Mouse (Mus musculus) T-helper 2 cell (primary cell): Measurements from ENCODE around the gene Slc5a10.

Experiments
- in situ Hi-C: fragments of 300-600 bp; cut with MboI, MseI; formaldehyde crosslinking; loops from one replicate; pipeline ENCODE4 v1.15.1; 2025; ENCODE audit warnings: high pct_unique_total_duplicates

Gene Slc5a10

DNA sequence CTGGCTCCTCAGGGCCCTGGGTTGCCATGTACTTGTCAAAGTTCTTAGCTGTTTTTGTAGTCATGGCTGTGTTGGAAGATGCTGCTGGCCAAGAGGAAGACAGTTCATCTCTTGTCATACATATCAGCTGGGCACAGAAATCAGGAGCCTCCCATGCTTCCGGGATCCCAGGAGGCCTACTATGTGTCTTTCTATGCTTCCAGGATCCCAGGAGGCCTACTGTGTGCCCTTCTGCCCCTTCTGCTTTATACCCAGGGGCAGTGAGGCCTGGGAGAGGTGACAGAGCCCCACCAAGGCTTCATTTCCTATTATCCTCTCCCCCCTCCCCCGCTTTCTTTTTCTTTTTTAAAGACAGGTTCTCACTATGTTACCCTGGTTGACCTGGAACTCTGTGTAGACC lies 15.0 kb downstream of the Slc5a10 start:
- in situ Hi-C loops = no loop called here

DNA sequence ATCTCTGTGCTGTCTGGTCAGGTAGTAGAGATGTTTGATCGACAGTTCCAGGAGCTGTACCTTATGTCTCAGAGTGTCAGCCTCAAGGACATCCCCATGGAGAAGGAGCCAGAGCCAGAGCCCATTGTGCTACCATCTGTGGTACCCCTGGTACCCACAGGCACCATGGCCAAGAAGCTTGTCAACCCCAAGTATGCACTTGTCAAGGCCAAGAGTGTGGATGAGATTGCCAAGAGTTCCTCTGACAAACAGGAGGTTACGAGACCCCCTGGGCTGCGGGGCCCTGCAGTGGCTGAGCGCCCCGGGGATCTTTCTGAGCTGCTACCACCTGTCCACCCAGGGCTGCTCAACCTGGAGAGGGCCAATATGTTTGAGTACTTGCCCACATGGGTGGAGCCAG lies 18.1 kb downstream of the Slc5a10 start:
- in situ Hi-C loops = no loop called here

DNA sequence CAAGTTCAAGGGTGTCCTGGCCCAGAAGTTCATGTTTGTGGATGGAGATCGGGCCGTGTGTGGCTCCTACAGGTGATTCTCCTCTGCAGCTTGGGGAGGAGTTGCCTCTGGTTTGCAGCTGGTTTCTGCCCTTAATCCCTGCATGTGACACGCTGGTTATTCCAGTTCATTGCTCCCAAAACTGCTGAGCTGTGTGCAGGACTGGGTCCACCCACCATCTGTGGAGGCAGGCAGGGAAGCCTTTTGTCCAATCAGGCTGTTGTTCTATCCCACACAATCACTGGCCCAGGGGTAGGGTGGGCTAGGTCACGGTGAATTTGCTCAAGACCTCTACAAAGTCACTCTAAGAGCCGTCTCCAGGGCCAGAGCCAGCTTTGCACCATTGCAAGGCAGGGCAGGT lies 18.9 kb downstream of the Slc5a10 start:
- in situ Hi-C loops = no loop called here

DNA sequence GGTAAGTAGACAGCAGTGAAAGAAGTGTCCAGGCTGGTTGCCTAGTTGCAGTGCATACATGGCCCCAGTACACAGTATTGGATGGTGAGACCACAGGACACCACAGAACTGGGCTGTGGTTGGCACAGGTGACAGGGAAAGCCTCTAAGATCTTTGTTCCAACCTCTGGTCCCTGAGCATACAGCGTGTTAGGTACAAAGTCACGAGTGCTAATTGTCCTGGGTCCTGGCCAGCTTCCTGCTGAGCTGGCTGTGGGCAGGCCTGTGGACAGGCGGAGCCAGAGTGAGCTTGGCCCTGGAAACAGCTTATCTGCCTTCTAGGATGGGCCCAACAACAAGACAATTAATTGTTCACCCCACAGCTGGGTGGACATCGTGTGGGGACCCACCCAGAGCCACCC lies 20.7 kb downstream of the Slc5a10 start:
- in situ Hi-C loops = loop anchor here (10.0 kb wide), 1 partner anchor 1095 kb away; no protein-coding TSS in a partner anchor

DNA sequence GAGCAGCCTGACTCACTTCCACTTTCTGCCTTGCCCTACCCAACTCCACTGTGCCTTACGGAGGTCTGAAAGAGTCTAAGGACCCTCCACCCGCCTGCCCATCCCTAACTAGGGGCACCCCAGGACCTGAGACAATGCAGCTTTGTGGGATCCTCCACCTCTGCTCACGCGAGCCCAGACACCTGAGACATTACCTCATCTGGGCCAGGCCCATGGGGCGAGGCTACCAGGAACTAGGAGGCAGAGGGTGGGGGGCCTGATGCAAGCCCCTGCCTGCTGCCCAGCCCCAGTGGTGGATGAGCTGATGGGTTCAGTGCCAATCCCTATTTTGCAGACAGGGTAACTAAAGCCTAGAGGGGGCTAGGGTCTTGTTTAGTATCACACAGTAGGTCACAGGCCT lies 21.2 kb downstream of the Slc5a10 start:
- in situ Hi-C loops = loop anchor here (10.0 kb wide), 1 partner anchor 1095 kb away; no protein-coding TSS in a partner anchor

DNA sequence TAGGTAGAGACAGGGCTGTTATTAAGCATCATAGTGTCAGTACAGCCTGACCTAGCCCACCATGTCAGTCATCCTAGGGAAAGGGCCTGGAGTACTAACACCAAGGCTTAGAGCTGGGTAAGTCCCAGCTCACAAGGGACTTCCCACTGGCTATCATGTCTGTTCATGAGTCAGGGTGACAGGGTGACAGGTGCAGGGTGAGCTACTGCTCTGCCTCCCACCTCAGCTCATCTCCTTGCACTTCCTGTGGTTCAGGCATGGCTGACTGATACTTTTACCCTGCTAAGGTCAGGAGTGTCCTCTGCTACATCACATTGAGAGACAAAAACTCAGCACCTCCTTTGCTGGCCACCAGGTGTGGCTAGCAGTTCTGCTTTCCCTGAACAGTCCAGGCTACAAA lies 21.8 kb downstream of the Slc5a10 start:
- in situ Hi-C loops = loop anchor here (10.0 kb wide), 1 partner anchor 1096 kb away; no protein-coding TSS in a partner anchor

DNA sequence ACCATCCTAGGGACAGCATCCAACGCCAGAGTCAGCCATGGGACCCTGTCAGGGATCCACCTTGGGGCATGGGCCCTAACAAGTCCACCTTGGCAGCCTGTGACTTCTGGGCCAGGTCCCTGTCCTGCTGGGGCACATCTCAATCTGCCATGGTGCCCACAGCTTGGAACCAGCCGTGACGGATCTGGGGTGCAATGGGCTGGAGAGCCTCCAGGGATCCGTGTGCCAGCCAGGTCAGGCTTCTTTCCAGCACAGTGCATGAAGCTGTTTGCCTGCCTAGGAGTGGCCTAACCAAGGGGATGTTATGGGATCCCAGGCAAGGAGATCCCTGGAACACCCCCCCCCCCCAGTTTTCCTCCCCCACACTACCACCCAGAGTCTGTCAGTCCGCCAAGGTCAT lies 27.6 kb downstream of the Slc5a10 start:
- in situ Hi-C loops = loop anchor here (10.0 kb wide), 1 partner anchor 1102 kb away; no protein-coding TSS in a partner anchor

DNA sequence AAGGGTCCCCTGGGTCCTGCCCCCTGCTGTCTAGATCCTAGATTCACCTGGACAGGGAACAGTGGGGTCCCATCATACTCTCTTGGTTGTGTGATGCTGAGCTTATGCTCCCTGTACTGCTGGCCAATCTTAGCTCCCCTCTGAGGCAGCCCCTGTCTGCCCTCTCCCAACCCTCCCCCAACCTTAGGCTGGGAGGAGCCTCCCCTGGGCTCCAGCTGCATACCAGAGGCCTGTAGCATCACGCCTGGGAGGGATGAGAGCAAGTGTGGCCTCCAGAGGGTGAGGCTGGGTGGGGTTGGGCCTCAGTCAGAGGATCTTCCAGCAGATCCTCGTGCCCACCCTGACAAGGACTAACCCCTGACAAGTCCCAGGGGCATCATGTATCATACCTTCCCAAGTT lies 33.0 kb downstream of the Slc5a10 start:
- in situ Hi-C loops = loop anchor here (10.0 kb wide), 1 partner anchor 397 kb away; no protein-coding TSS in a partner anchor

DNA sequence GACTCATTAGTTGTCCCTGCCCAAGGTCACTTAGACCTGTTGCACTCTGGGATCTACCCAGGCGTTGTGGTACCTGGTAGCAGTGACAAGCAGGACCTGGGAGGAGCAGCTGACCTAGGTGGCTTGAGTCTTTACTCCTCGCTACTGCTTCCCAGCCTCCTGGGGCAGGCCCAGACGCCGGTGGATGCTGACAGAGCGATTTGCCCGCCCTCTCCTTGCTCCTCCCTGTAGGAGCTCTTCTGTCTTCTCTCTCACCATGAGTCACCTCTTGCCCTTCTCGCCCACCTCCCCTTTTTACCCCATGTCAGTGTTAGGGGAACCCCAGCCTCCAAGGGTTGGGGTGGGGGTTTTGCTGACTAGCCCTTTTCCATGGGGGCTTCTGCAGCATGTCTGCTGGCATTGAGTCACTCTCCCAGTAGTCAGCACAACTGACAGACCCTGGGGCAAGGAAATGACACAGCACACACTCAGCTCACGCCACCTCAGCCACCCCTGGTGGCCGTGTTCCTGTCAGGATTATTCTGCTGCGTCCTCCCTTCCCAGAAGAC lies 33.6 kb downstream of the Slc5a10 start:
- in situ Hi-C loops = loop anchor here (10.0 kb wide), 1 partner anchor 398 kb away; no protein-coding TSS in a partner anchor

DNA sequence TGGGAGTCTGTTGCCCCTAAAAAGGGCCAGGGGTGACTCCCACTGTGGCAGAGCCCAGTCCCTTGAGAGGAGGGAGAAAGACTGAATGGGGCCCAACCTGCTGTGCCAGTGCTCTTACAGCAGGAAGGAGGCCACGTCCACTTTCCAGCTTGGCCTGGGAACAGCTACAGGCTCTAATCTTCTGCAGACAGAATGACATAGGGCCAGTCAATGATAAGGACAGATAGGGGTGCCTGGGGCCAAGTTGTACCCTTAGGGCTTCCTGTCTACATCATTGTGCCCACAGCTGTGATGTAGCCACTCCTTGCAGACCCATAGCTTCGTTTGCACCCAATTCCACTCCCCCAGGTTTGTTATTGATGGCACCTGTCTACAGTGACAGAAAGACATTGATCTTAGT lies 34.5 kb downstream of the Slc5a10 start:
- in situ Hi-C loops = loop anchor here (10.0 kb wide), 1 partner anchor 399 kb away; no protein-coding TSS in a partner anchor

DNA sequence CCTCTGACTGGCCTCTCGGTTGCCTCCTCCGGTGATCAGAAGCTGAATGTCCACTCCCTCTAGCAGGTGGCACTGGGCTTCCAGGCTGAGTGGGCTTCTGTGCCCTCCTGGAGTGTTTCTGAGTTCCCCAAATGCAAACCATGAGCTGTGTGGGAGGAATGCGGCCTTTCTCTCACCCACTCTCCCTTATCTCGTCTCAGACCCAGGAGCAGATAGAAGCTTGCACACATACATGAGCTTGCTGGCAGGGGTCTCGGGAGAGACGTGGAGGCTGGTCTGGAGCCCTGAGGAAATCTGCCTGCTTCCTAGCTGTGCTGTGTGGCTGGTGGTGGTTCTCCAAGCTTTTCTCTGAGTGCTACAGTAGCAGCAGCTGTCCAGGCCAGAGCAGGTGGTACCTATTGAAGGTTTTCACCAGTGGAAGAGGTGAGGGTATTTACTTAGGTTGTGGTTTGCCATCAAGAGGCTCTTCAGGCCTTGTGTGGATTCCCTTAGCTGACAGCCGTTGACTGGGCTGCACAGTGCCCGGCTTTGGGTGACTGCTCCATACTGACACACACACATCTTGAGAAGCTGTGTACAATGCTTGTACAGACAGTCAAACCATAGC lies 35.4 kb downstream of the Slc5a10 start:
- in situ Hi-C loops = loop anchor here (10.0 kb wide), 1 partner anchor 400 kb away; no protein-coding TSS in a partner anchor

DNA sequence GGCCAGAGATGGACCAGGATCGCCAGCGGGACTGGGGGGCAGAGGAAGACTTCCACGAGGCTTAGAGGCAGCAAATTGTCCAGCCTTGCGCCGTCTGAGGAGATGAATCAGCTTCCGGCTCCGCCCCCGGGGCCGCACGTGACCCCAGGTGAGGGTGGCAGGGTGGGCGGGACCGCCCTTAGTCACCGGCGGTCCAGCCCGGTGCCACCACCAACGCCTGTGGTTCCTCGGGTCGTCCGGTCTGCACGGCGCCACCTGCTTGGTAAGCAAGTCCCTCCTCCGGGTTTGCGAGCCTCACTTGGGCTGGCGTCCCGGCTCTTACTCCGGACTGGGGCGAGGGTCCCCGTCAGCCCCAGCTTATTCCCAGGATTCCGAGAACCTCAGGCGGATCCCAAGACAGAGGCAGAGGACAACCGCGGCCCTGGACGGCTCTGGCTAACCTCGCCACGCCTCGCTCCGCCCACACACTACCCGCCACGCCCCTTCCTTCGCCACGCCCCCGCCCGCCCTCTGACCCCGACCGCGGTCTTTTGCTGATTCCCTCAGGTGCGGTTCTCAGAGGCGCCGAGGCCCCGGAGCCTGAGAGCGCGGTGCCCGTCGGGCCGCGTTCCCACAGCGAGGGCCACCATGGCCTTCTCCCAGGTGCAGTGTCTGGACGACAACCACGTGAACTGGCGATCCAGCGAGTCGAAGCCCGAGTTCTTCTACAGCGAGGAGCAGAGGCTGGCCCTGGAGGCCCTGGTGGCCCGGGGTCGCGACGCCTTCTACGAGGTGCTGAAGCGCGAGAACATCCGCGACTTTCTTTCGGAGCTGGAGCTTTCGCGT lies 36.5 kb downstream of the Slc5a10 start, which contains the start of gene Fam83g:
Fam83g (plus strand) TSS at position 185 of the 825 bp plus-strand sequence.
- in situ Hi-C loops = loop anchor here (10.0 kb wide), 1 partner anchor 401 kb away; no protein-coding TSS in a partner anchor

DNA sequence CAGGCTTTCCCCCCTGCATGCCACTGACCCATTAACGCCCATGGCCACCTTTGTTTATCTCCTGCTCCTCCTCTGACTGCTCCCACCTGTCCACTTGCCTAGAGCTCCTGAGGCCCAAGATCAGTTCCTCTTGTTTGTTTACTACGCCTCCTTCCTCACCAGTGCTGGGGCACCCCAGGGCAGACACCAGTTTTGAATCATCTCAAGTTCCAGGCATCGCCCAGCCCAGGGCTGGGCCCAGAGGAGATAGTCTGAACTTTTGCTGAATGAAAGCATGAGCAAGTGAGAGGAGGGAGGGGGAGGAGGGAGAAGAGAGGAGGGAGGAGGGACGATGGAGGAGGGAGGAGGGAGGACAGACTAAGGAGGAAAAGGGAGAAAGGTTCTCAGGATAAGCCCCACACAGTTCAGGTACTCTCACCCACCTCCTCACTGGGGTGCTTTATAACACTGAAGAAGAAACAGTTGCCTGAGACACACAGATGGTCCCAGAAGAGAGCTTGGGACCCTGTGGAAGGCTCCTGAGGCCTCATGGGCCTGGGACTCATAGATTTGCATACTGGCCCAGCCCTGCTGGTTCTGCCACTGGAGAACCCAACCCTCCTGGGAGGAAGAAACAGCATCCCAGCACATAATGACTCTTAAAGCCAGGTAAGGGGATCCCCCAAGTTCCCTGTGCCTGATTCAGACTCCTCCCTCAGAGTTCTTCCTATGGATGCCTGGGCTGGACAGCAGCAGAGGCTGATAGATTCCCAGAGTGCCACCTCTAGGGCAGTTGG lies 41.3 kb downstream of the Slc5a10 start:
- in situ Hi-C loops = no loop called here

DNA sequence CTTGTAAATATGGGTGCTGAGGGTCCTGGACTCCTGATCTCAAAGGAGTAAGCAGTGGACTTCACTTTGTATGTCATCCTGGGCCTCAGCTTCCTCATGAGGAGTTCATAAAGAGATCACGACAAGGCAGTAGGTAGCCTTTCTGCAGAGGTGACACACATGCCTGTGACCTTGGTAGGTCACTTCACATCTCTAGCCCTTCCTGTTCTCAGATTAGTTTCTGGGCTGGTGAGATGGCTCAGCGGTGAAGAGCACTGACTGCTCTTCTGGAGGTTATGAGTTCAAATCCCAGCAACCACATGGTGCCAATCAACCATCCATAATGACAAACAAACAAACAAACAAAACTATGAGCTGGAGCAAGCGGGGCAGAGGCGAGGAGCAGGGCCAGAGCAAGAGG lies 42.9 kb downstream of the Slc5a10 start:
- in situ Hi-C loops = no loop called here

DNA sequence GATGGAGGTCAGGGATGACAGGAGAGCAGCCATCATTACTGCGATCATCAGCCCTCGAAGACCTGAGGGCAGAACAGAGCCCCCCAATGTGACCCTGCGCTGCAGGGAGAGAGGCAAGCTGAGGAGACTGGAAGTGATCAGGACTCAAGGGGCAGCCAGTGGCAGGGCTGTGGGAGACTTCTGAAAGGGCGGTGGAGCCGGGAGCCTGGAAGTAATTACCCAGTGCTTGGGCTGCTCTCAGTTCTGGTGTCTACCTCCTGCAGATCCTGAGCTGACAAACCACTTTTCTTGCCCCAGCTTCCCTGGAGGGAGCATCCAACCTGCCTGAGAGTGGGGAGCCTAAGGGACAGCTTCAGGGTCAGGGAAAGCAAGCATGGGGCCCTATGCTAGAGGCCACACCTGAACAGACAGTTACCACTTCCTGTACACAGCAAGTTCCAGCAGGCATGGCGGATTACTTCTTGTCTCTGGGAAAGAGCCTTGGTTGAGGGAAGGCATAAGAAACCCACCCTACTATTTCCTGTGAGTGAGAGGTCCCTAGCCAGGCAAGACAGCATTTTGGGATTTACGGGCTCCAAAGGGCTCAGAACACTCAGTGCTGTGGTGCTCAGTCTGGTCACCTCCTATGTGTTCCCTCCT lies 44.3 kb downstream of the Slc5a10 start:
- in situ Hi-C loops = no loop called here

DNA sequence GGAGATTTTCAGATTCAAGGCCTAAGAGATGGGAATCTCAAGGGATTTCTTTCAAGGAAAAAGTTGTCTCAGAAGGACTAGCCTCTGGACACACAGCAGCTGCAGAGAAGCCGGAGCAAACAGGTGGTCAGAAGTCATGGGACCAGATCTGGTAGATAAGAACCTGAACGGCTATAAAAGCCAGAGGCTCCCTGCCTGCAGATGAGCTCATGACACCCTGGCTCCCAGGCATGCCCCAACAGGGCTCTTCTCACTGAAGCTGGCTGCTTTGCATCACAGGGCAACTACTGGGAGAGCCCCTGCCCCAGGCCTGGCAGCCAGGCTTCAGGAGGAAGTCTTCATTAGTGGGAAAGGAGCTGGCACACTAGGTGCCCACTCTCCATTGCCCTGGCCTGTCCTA lies 45.3 kb downstream of the Slc5a10 start:
- in situ Hi-C loops = no loop called here

DNA sequence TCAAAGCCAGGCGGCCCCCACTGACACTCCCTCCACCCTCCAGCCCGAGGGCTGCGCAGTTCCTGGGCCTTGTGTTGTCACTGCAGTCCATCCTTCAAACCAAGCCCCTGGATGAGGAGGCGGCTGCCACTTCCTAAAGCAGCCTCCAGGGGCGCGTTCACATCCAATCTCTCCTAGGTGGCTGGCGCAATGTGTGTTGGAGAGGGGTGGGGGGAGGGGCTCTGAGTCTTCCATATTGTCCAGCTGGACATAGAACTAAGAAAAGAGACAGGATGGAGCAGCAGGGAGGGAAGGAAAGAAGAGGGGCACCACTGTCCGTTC lies 45.8 kb downstream of the Slc5a10 start:
- in situ Hi-C loops = no loop called here

DNA sequence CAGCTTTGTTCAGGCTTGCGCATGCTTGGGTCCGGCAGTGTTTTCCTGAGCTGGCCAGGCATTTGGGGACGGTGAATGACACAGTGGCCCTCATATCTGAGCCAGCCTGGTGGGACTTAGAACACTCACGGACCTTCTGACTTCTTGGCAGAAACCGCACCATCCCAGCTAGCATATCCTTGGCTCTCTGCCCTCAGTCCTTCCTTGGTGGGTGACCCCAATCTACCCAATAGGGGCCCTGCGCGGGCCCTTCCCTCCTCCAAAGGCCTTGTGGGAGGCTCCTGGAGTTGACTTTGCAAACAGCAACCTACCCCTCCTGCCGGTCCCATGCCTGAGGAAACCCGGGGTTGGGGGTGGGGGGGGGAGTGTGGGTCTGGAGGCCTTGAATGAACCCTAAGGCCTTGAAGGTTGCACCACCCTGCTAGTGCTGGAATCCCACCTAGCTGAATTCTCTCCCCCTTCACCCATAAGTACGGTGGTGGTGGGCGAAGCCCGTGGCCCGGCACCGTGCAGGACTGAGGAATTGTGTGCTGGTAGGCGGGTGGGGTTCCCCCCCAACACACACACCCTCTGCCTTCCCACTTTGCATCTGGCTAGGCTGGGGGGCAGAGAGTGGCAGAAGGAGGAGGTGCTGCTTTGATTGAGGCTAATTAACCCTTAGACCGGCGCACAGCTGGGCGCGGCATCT lies 46.3 kb downstream of the Slc5a10 start:
- in situ Hi-C loops = no loop called here

DNA sequence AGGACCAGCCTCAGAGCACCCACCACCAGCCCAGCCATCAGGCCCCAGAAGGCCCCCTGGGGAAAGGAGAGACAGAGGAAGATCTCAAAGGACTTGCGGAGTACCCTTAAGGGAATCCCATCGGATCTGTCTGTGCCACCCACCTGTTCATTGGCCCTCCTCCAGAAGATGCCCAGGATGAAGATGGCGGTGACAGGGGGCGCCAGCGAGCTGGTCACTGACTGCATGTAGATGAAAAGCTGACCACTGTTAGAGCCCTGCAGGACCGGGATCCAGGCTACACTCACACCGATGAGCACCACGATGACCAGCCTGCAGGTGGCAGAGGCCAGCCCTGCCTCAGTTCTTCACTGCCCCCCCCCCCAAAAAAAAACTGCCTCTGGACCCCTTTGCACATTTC lies 46.9 kb downstream of the Slc5a10 start:
- in situ Hi-C loops = no loop called here

DNA sequence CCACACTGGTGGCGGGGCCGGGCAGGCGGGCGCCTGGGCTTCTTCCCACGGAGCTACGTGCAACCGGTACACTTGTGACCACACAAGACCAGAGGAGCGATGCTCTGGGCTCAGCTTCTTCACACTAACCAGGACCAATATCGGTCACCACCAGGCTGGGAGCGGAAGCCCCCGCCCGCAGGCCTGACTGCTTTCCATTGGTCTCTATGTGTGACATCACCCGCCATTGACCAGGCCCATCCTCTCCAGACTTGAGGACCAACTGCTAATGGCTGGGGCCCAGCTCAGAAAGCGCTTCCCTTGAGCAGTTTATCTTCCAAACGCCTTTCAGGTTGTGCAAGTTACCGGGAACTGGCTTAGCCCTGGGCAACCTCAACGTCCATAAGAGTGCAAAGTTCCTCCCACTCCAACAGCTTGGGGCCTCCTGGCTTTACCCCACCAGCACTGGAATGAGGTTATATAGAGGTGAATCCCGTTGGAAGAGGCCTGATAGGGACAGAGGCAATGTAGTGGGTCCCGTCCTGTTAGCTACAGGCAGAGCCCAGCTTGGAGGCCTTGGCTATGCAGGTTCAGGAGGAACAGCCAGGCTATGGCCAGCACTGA lies 48.7 kb downstream of the Slc5a10 start:
- in situ Hi-C loops = no loop called here
